Mouse (Mus musculus) gastrocnemius, adult 18-20 months (tissue): ENCODE data around the gene Rnf167. TPM values are rescaled to one million over a fixed set of nuclear protein-coding genes. Genes with fewer than 3 reads are reported as not detected.
A peak's percentile ranks its signal among the peaks of the same experiment; 100 is the strongest.

ENCODE experiments used
- DNase-seq: peaks from one replicate; pipeline ENCODE4 v3.0.0; 2021; ENCODE audit warnings: low spot score
- total RNA-seq, 2 experiments: library from RNA; stranded (reverse); gene quantifications; 2 replicates each; pipeline ENCODE4 v1.2.3; 2021

Rnf167 gene
- total RNA-seq, 2 experiments from 2014 or later: 35.3 to 37.2 TPM

- DNase-seq: no peak
Measured at GRCm38 (mm10) chr11:70674014-70674413, 27.0 kb downstream of the Rnf167 start.

DNA sequence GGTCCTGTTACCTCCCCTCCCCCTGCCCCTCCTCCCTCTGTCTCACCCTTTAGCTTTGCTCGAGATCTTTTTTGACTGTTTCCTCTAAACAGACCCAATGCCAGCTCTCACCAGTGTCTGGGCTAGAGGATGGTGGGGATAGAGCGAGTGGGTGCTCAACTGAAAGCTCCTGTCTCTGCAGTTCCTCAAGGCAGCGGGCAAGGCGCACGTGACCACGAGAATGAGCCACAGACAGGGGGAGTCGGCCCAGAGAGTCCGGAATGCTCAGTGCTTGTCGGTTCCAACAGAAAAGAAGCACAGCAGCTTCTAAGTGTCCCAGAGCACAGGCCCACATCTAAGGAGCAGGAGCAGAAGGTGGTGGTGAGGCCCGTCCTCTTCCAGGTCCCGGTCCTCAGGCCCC is 27.5 kb downstream of the Rnf167 start:
- DNase-seq: no peak

GRCm38 (mm10) chr11:70678092-70678491 is 31.1 kb downstream of the Rnf167 start:
- no peak for DNase-seq

GRCm38 (mm10) chr11:70678576-70678975 is 31.5 kb downstream of the Rnf167 start:
- no peak for DNase-seq

DNA sequence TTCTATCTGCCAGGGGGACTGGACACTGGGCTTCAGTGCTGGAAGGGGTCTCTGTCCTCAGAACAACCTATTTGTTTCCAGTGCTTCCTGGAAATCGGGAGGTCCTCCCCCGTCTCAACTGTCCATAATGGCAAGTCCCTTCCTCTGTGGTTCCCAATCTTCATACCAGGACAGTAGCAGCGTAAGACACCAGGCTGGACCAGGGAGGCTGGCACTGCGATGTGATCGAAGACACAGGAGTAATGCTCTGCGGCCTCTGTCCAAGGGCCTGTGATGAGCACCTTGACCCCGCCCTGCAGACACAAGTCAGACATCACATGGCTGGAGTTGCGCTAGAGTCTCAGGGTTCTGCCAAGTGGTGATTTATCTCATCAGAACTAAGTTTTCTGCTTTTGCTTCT is 32.3 kb downstream of the Rnf167 start:
- DNase-seq: no peak

GRCm38 (mm10) chr11:70679894-70680293 is 32.9 kb downstream of the Rnf167 start:
- no peak for DNase-seq

- DNase-seq: no peak
Measured at GRCm38 (mm10) chr11:70681170-70681569, 34.1 kb downstream of the Rnf167 start.

DNA sequence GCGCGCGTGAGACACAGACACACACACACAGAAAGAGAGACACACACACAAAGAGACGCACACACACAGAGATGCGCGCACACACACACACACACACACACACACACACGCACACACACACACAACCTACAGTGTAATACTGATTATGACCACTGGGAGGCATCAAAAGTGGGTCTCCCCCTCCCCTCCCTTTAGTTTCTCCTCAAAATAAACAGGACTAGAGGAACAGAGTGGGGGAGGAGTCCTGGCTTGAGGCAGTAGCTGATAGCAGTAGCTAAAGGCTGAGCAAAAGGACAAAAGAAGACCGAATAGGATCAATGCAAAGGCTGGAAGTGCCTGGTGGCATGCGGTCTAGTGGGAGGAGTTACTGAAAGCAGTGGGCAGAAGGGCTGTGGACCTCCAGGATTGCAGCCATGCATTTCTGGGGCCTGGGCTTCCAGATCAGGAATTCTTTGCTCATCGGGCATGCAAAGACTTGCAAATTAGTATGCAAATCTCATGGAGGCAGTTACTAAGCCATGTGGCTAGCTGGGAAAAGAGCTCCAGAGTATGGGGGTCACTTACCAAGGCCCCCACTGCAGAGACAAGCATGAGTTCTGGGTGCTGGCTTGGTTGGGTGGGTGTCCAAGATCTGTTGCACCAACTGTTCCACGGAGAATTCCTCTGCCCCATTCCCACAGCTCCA is 35.0 kb downstream of the Rnf167 start:
- no peak for DNase-seq

DNA sequence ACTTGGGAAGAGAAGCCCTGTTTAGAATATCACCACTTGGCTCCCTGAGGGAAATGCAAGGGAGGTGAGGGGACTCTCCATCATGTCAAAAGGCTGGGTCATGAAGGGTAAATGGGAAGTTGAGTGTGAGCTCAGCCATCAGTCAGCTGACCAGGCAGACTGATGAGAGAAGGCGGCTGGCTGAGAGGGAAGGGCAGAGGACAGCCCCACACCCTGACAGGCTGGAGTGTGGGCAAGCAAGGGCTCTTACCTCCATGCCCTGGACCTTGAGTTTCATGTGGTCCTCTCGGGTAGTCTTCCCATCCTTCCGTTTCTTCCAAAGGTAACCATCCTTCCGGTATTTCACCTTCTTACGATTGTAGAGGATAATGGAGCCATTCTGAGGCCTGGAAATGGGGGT is 36.6 kb downstream of the Rnf167 start:
- no peak for DNase-seq

- no peak for DNase-seq
Measured at GRCm38 (mm10) chr11:70686901-70687566, 40.0 kb downstream of the Rnf167 start.

- DNase-seq: peak; percentile 92
Measured at GRCm38 (mm10) chr11:70687601-70688199, 40.7 kb downstream of the Rnf167 start, which contains the start of gene Camta2. Gene Camta2 (minus strand): TSS chr11:70688105.

DNA sequence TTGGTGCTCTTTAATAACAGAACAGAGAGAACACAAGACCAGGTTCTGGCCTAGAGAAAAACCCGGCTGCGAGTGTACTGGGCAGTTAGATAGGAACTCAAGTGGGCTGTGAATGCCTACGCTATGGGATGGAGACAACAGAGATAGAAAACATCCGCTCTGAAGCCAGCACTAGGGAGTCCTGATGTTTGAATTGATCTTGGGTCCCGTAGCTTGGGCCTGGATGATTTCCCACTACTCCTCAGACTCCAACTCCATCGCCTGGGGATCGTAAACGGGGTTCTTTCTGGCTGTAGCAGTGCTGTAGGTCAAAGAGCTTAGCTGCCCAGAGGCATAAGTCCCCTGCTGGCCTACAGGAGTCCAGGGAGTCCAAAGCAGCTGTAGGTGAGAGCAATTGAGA is 41.3 kb downstream of the Rnf167 start:
- DNase-seq: no peak

- DNase-seq: no peak
Measured at GRCm38 (mm10) chr11:70689578-70689977, 42.5 kb downstream of the Rnf167 start.

- no peak for DNase-seq
Measured at GRCm38 (mm10) chr11:70693504-70693903, 46.5 kb downstream of the Rnf167 start.

GRCm38 (mm10) chr11:70697376-70697775 is 50.3 kb downstream of the Rnf167 start:
- no peak for DNase-seq

- no peak for DNase-seq
Measured at GRCm38 (mm10) chr11:70699051-70699450, 52.0 kb downstream of the Rnf167 start.

GRCm38 (mm10) chr11:70699722-70700556 is 52.9 kb downstream of the Rnf167 start, which contains the start of the genes Inca1 and Kif1c:
Gene Inca1 (minus strand): TSS chr11:70700155.
Gene Kif1c (plus strand): TSS chr11:70700548.
- DNase-seq: peak; percentile 95

GRCm38 (mm10) chr11:70700613-70701012 is 53.6 kb downstream of the Rnf167 start:
- DNase-seq: peak; percentile 90
